Mouse (Mus musculus): Measurements from ENCODE around the gene Mill1.
"Not testable (repeated sequence)": the region's sequence is repeated elsewhere in the genome, so short reads cannot be mapped to it uniquely, and the experiment has no call there.

The Mill1 gene

DNA sequence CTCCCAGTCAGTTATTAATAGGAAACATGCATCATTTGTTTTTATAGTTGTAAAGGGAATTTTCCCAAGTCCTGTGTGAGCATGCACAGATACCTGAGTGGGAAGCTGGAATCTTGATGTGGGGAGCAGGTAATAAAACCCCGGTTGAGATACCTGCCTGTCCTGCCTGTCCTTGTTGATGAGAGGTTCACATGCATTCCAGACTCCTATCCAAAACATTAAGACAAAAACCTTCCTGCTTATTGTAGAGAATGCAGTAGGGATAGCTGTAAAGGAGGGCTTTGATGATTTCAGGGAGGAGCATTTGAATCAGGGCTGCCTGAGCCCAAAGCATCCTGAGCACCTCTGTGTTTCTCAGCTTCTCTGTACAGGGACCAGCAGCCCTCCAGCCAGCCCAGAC is at the start of gene Mill1:
Mill1 (plus strand) TSS at position 301 of the 400 bp plus-strand sequence.
- DNase-seq (ENCODE audit: low spot score in 2 of 2): no peak

DNA sequence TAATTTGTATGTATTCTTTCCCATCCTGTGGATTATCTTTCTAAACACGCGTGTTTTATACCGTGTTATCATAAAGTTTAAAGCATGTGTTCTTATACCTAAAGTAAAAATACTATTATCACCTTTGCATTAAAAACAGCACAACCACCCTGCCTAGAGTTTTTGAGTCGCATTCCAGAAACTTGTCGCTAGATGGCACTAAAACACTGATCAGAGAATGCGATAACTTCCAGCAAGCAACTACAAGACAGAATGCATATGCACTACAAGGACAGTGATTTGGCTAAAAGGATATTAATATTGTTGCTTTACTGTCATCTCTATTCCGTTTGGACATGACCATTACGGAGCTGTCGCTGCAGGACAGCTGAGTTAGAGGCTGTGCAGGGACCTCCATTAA is 34.2 kb upstream of the Mill1 start:
- DNase-seq (ENCODE audit: low spot score in 2 of 2): peak; percentile 1 to 13

DNA sequence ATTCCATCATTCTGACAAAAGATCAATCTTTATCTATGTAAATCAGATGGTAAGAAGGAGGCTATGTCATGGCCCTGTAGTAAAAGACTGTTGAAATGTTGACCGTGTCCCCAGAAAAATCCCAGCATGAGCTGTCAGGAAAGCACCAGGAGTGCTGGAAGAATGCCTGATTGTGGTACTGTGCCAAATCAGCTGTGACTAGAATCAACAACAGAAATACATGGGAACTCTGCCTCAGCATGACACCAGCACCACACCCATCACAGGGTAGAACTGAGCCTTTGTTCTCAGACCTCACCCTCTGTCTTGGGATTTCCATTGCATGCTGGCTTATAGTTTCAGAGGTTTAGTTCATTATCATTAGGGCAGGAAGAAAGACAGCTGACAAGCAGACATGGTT is 30.4 kb upstream of the Mill1 start:
- no peak for DNase-seq (ENCODE audit: low spot score in 2 of 2)

DNA sequence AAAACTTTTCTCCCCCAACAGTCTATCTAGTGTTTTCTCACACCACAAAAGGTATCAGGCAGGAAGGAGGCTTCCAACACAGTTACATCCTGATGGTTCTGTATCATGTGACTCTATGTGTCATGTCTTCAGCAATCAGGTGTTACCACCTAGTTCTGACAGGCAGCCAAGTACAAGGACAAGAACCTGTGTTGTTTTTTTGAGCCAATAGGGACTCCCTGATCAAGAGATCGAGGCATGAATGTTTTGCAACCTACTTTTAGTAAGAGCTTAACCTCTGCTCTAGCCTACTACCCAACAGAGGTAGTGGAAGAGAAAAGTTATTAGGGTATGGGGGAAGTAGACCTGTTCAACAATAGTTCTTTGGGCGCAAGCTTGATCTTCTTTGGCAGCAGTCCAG is 6.6 kb upstream of the Mill1 start:
- DNase-seq (ENCODE audit: low spot score in 2 of 2): no peak

DNA sequence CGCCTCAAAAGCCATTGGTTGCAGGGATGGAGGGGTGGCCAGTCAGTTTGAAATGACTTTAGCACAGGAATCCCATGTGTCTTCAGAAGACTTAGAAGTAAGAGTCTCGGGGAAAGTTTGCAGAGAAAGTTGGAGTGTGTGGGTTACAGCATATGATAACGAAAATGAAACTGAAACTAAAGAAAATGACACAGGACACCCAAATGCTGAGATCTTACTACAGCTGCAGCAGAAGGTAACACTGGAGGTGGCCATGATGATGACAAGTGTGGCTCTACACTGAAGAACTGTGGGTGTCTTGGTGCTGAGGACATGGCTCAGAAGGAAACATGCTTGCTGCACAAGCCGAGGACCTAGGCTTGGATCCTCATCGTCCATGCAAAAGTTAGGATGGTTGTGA is 3.9 kb upstream of the Mill1 start:
- DNase-seq (ENCODE audit: low spot score in 2 of 2): no peak

DNA sequence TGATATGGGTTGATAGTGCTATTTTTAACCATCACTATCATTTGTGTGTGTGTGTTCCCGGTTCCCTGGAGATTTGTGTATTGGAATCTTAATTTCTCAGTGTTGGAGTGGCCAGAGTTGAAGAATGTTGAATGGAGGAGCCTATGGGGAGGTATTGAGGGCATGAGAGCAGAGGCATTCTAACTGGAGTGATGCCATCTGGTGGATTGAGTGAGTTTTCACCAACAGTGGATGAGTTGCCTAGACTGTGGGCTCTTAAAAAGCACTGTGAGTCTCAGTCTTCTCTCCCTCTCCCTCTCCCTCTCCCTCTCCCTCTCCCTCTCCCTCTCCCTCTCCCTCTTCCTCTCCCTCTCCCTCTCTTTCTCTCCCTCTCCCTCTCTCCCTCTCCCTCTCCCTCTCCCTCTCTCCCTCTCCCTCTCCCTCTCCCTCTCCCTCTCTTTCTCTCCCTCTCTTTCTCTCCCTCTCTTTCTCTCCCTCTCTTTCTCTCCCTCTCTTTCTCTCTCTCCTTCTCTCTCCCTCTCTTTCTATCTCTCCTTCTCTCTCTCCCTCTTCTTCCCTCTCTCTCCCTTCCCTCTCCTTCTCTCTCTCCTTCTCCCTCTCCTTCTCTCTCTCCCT is 1.1 kb upstream of the Mill1 start:
- DNase-seq (ENCODE audit: low spot score in 2 of 2): not testable (repeated sequence)

DNA sequence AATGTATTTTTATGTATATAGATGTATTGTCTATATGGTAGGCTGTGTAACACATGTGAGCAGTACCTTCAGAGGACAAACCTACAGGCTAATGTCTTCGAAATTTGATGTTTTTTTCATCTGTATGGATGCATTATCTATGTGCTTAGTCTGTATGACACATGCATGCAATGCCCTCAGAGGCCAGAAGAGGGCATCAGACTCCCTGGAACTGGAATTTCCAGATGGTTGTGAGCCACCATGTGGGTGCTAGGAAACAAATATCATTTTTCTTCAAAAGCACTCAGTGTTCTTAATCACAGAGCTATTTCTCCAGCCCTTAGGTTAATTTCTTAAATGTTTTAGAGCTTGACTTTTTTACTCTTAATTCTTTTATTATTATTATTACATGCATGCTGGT is 15.1 kb downstream of the Mill1 start:
- DNase-seq (ENCODE audit: low spot score in 2 of 2): no peak

DNA sequence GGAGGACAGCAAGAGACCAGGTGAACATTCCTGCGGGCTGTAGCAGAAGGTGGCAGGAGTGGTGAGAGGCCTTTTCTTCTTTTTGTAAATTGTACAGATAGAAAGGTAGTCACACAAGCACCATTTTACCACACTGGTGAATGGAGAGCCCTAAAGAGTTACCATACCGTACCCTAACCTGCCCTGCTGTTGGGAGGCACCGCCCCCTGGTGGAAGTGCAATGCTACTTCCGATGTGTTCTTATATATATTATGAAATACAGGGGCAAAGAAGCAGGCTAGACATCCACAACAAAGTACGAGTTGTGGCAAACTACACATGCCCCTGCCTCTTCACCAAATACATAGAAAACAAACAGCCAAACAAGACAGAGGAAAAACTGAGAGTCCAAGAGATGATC is 19.9 kb downstream of the Mill1 start:
- no peak for DNase-seq (ENCODE audit: low spot score in 2 of 2)

Measured in right cerebral cortex, adult 2 months (tissue).